Mouse (Mus musculus): ENCODE data around the gene Efcab12.
"Not testable (repeated sequence)": the region's sequence is repeated elsewhere in the genome, so short reads cannot be mapped to it uniquely, and the experiment has no call there.

The Efcab12 gene

DNA sequence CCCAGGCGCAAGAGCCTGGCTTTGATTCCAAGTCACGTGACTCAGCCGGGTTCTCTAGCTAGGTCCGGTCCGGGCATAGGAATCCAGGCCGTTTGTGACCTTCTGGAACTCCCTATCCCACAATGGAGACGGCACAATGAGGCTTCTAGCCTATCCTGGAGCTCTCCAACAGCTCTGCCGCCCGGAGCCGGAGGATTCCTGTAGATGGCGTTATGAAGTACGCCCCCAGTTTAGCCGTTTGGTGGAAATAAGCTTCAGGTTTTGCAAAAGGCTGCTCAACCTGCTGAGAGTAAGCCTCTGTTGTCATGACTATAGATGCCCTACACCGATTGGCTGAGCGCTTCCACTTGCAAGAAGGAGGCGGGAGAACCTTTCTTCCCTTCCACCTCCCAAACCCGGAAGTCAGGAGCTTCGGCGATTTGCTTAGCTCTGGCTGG is at the start of gene Efcab12:
Gene Efcab12 (minus strand): TSS at position 252 of the 437 bp plus-strand sequence.
- DNase-seq (ENCODE audit: low read depth, low spot score) = no peak

DNA sequence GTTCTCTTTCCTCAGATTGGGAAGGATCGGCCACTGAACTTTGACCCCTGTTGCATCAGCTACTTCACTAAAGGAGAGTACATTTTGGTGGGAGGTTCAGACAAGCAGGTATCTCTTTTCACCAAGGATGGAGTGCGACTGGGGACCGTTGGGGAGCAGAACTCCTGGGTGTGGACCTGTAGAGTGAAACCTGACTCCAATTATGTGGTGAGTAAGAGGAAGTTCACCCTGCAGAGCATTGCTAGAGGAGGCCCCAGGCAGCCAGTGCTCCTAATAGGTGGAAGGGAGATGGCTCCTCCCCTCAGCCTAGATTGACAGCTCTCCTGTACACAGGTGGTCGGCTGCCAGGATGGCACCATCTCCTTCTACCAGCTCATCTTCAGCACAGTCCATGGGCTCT is 48.7 kb upstream of the Efcab12 start:
- DNase-seq (ENCODE audit: low read depth, low spot score) = peak; percentile 69

DNA sequence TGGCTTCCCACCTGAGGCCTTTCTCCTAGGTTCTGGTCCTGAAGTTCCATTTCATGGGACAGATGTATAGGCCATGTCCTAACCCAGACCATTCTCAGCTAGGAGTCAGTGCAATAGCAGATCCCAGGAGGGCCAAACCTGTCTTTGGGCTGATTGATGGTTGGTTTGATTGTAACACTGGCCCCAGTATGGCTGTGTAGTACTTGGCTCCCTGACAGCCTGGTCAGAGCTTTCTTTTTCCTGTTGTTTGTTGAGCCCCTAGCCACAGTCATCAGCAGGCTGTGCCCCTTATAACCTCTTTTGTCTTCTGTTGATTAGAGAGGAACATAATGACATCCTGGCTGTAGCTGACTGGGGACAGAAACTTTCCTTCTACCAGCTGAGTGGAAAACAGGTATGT is 45.8 kb upstream of the Efcab12 start:
- DNase-seq (ENCODE audit: low read depth, low spot score) = no peak

DNA sequence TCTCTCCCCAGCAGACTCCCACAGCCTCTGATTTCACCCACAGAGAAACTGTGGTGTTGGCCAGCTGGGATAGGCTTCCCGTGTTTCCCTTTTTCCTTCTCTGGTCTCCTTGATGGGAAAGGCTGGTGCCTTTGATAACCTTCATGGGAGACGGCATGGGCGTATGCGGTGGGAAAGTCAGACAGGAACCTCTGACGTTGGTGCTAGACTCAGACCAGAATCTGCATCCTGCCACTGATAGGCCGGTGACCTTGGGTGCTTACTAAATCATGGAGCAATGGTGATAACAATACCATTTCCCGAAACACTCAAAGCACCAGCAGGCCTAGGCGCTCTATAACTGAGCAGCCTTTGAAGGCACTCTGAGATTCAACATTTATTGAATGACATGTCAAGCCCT is 42.5 kb upstream of the Efcab12 start:
- DNase-seq (ENCODE audit: low read depth, low spot score) = no peak

DNA sequence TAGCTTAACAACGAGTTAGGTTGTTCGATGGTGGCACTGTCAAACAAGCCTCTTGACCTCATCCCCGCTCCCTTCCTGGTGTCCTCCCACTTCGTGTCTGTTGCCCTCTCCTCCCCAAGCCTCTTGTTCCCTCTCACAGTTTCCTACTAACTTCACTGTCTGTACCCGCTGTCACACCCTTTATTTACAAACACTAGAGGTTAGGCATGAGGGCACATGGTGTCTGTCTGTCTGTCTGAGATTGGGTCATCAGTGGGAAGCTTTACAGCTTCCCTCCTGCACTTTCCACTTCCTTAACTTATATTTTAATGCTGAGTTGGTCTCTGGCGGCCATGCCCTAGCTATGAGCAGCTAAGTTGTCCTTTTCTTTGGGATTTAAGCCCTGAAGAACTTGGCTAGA is 41.5 kb upstream of the Efcab12 start:
- DNase-seq (ENCODE audit: low read depth, low spot score) = no peak

DNA sequence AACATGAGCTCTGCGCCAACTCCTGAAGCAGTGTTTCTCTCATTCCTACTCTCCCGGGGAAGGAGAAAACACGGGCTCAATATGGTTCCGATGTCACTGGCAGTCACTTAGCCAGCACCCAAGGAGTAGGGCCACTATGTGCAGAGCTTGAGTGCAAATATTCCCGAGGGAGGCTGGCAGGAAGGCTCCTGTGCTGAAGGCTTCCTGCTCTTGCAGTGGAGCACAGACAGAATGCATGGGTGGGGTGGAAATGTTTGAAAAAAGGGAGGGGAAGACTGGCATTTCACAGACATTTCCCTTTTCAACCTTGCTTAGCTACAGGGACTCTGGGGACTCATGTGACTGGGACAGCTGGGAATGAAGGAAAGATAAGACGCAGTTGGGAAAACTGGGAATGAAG is 40.5 kb upstream of the Efcab12 start:
- no peak for DNase-seq (ENCODE audit: low read depth, low spot score)

DNA sequence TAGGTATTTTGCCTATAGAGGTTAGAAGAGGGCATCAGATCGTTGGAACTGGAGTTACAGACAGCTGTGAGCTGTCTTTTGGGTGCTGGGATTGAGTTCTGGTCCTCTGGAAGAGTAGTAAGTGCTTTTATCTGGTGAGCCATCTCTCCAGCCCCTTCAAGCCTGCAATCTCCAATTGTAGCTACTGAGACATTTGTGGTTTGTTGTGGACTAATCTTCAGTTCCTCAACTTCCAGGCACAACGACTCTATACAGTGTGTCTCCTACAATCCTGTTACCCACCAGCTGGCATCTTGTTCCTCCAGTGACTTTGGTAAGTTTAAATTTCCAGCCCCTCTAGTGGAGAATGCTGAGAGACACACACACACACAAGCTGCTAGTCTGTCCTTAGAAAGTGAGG is 39.0 kb upstream of the Efcab12 start:
- no peak for DNase-seq (ENCODE audit: low read depth, low spot score)

DNA sequence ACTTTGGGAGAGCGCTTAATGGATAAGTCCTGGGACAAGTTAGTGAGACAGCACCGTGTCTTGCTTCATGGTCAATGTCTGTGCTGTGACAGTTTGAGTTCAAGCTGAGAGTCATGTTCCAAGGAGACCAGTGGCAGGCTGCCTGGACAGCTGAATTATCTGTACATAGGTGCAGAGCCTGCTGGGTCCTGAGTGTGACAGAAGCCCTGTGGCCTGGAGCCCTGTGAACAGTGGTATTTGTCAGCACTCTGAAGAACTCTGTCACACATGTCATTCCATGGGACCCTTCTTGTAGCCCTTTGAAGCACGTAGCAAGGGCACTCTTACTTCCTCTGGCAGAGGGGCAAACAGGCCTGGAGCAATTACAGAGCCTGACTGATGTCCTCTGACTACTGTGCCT is 33.1 kb upstream of the Efcab12 start:
- not testable (repeated sequence) for DNase-seq (ENCODE audit: low read depth, low spot score)

DNA sequence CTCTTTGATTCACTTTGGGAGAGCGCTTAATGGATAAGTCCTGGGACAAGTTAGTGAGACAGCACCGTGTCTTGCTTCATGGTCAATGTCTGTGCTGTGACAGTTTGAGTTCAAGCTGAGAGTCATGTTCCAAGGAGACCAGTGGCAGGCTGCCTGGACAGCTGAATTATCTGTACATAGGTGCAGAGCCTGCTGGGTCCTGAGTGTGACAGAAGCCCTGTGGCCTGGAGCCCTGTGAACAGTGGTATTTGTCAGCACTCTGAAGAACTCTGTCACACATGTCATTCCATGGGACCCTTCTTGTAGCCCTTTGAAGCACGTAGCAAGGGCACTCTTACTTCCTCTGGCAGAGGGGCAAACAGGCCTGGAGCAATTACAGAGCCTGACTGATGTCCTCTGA is 28.9 kb upstream of the Efcab12 start:
- not testable (repeated sequence) for DNase-seq (ENCODE audit: low read depth, low spot score)

DNA sequence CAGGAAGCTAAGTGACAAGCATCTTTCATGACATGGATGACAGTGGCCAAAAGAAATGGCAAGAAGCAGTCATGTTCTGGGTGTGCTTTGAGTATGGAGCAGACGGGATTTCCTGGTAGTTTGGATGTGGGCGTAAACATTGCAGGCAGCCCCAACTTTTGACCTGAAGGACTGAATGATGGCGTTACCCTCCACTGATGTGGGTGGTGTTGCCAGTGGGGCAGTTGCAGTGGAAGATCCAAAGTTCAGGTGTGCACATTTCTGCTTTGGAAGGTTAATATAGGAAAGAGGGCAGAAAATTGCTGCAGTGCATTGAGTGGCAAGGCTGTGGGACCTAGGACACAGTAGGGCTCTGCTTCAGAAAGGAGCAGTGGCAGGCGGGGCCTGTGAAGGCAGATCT is 27.0 kb upstream of the Efcab12 start:
- DNase-seq (ENCODE audit: low read depth, low spot score) = no peak

DNA sequence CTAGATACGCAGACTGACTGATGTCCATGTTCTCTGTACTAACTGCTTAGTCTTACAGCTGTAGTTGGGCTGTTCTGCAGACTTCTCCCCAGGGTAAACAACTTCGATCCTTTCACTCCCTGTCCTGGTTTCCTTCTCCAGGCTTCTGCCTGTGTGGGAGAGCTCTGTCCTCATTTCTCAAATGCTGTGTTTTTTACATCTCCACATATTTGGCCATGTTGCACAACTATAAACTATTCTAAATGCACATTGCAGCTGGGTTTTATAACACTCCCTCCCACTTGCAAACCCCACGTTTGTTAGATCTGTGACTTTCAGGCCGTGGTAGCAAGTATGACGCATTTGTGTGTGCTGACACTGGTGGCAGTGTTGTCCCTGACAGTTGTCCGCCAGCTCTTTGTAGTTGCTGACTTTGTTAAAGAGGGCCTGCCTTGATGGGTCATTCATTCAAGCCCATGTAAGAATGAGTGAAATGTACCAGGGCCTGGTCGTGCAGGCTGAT is 25.2 kb upstream of the Efcab12 start:
- DNase-seq (ENCODE audit: low read depth, low spot score) = no peak

DNA sequence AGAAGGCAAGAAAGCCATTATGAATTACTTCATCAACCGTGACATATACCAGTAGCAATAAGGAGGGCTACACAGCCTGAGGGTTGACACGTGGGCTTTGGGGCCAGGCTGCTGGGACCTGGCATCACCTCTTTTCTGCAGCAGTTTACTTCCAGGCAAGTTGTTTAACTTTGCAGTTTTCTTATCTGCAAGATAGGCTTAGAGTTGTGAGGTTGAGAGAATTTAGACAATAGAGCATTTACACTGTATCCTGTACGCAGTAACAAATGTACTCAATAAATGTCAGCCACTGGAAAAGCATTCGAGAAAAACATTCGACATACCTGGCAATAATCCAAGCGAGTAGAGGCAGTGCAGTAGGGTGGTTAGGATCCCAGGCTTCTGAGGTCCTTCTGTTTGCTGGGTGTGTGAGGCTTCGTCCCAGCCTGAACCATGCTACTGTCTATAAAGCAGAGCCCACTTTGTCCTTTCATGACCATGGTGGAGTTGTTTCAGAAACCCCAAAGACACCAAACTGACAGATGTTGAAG is 21.9 kb upstream of the Efcab12 start:
- DNase-seq (ENCODE audit: low read depth, low spot score) = no peak

DNA sequence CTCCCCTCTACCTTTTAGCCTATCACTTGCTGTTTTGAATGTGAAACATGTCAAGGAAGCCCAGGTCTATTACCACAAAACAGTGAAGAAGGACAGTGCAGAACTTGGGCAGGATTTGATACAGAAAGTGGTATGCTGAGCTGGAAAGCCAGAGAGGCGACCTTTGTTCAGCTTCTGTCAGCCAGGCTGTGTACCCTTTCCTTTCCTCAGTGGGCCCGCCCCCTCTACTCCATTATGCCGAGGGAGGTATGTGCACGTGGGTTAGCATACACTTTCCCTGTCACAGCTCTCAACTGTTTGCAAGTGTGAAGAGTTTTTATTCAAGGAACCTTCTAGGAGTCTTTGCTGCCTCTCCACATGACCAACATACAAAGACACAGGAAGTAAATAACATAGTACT is 21.0 kb upstream of the Efcab12 start:
- DNase-seq (ENCODE audit: low read depth, low spot score) = no peak

DNA sequence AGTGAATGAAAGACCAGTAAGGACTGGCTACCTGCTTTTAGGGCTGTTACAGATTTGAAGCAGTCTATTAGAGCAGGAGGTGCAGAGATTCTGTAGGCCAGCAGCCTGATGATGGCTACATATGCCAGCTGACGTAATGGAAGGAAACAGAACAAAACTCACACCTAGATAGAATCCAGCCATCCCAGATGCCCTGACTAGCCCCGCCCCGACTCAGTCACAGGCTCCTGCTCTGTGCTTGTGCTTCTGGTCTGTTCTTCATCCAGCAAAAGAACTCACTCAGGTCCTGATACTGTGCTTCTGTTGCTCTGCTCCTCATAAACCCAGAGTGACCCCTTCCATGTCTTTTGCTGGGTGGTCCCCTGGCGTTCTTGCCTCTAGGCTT is 18.1 kb upstream of the Efcab12 start:
- no peak for DNase-seq (ENCODE audit: low read depth, low spot score)

DNA sequence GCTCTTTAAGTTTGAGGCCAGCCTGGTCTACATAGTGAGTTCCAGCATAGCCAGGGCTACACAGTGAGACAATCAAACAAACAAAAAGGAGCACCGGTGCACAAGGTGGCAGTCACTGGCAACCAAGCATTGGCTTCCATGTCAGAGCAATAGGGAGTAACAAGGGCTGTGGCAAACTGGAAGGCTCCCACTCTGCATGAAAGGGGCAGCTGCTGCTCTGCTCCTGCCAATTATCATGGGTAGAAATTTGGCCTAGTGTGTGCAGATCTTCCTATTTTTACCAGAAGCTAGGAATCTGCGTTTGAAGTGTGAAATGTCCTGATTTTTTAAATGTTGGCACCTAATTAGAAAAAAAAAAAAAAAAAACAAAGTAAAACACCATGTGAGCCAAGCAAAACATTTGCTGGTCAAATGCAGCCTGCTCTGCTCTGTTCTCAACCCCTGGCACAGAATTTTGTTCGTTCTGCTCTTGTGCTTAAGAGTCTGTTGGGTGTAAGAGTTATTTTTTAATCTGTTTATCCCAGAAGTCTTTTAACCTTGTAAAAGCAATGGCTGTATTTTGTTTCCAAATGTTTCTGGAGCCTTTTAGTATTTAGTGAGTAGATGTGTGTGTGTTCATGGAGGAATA is 17.6 kb upstream of the Efcab12 start:
- no peak for DNase-seq (ENCODE audit: low read depth, low spot score)

DNA sequence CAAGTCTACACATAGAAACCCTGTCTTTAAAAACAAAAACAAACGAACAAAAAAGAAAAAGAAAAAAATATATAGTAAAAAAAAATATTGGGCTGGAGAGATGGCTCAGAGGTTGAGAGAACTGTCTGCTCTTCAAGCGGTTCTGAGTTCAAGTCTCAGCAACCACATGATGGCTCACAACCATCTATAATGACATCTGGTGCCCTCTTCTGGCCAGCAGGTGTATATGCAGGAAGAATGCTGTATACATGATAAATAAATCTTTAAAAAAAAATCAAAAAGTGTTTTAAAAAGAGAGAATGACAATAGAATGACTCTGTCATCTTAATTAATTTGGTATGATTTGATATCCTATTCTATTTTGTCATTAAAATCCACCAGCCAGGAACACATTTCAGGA is 16.2 kb upstream of the Efcab12 start:
- DNase-seq (ENCODE audit: low read depth, low spot score) = peak; percentile 66

DNA sequence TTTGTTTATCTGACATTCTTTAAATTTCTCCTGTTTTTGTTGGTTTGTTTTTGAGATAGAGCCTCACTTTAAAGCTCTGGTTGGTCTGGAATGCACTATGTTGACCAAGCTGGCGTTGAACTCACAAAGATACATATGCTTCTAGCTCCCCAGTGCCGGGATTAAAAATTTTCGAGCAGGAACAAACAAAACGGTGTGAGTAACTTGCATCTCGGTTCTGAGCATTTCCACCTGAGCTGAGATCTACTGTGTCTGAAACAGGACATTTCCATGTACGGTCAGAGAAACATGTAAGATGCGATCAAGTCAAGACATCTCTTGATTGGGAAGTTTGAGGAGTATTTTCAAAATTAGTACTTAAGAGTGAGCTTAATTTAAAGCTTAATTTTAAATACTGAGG is 15.8 kb upstream of the Efcab12 start:
- no peak for DNase-seq (ENCODE audit: low read depth, low spot score)

DNA sequence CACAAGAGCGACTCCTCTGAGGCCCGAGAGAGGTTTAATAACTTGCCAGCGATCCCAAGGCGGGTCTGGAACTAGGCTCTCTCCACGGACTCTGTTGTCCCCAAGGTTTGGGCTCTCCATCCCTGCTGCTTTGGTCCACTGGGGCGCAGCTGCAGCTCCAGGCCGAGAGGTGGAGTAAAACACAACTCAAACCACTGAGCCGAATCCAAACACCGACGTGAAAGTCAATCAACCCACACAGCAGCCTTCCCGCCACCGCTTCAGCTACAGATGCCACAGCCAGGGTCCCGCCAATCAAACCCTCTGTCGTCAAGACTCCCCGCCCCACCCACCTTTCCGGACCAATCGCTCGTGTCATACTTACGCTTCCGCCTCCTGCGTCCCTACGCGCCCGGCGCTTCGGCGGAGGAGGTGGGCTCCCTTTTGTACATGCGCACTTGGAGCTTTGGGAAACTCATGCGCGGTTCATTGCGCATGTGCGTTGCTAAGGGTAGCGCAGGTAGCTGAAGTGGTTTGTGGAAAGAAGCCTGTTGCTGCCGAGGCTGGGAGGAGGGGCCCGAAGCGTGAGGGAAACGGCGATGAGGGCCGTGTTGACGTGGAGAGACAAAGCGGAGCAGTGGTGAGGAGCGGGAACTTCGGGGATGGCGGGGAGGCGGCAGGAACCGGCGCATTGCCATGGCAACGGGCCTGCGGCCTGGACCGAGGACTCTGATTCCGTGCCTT is 15.0 kb upstream of the Efcab12 start, which contains the start of the genes Mbd4 and Ift122:
Gene Mbd4 (minus strand): TSS at position 281 of the 723 bp plus-strand sequence.
Gene Ift122 (plus strand): TSS at position 380 of the 723 bp plus-strand sequence.
- DNase-seq (ENCODE audit: low read depth, low spot score) = peak; percentile 100

DNA sequence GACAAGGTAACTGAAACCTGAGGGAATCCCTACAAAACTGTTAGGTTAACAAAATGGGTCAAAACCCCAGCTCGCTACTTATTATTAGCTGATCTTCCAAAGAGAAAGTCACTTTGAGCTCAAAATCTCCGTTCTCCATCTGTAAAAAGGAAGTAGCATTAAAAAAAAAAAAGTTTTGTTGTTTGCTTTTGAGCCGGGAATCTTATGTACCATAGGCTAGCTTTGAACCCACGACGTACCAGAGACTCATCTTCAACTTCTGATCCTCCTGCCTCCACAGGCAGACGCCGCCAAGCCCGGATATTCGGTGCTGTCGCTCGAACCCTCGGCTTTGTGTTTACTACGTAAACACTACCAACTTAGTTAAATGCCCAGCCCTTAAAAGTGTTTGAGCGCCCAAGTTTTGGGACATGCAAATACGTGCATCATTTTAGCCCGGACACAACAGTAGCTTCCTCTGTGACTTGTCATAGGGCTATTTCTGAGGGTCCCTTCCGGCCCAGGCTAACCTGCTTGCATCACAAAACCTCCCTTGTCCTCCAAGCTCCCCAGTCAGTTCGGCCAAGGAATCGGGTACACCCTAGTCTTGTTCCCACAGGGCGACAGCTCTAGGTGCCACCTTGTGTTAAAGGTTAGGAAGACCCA is 14.4 kb upstream of the Efcab12 start:
- DNase-seq (ENCODE audit: low read depth, low spot score) = peak; percentile 86

DNA sequence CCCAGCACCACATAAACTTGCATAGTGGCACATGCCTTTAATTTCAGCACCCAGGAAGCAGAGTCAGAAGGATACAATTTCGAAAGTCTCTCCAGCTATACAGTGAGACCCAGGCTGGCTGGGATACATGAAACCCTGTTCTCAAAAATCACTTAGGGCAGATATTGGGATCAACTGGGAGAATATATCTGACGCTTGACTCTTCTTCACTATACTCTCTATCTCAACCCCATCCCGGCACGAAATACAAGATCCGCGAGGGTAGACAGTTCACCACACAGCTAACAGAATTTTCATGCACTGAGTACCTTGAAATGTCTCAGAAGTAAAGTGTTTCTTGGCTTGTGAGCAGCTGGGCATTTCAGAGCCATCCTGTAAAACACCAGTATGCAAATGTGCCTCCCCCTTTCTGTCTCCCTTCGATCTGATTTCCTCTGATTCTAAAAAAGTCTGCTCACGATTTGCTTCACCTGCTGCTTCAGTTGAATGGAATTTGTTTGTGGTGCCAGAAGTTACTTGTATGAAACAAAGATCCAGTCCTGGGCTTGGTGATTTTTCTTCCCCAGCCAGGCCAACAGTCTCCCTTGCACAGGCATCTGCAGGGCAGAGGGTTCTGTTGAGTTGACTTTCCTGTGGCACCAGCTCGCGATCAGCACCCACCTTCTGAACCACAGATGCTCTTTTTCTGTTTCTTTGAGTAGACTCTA is 10.5 kb upstream of the Efcab12 start:
- DNase-seq (ENCODE audit: low read depth, low spot score) = peak; percentile 82

DNA sequence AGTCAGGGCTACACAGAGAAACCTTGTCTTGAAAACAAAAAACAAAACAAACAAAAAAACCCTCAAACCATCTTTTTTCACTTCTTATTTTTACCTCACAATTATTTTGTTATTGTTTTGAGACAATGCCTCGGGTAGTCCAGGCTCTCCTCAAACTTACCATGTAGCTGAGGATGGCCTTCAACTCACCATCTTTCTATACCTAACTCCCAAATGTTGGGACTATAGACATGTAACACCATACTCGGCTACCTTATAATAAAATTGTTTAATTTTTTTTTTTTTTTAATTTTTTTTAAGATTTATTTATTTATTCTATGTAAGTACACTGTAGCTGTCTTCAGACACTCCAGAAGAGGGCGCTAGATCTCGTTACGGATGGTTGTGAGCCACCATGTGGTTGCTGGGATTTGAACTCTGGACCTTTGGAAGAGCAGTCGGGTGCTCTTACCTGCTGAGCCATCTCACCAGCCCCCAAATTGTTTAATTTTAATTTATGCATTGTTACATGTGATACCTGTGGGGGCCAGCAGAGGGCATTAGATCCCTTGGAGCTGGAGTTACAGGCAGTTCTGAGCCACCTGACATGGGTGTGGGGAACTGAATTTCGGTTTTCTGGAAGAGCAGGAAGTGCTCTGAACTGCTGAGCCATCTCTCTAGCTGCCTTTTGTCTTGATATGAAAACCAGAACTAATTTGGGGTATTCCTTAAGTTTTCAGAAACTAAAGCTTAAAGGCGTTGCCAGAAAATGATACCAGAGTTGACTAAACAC is 8.6 kb upstream of the Efcab12 start:
- peak; percentile 87 for DNase-seq (ENCODE audit: low read depth, low spot score)
